Mouse (Mus musculus) thymus, postnatal 0 days (tissue): ENCODE results near the gene Fmc1. TPM values are rescaled to one million over a fixed set of nuclear protein-coding genes. Genes with fewer than 3 reads are reported as not detected.
"Not testable (repeated sequence)": the region's sequence is repeated elsewhere in the genome, so short reads cannot be mapped to it uniquely, and the experiment has no call there.

Experiments used
- DNase-seq: peaks from one replicate; pipeline ENCODE4 v3.0.0-alpha.2; 2015; ENCODE audit warnings: low spot score
- polyA plus RNA-seq: library from polyadenylated mRNA; unstranded; fragments of >200 nt; fragmentation: Nextera tagmentation; extraction: Ambion mirVana; gene quantifications from 2 replicates; pipeline ENCODE4 v1.2.1, GENCODE M21; 2015

The Fmc1 gene
- polyA plus RNA-seq = 100 and 110 TPM in 2 replicates

- peak; percentile 100 for DNase-seq
Measured at GRCm38 (mm10) chr6:38533428-38534405, at the start of gene Fmc1. TSS of gene Fmc1 (plus strand) at chr6:38533502.

GRCm38 (mm10) chr6:38492550-38492949 is 40.8 kb upstream of the Fmc1 start:
- peak; percentile 73 for DNase-seq

- no peak for DNase-seq
Measured at GRCm38 (mm10) chr6:38495641-38496040, 37.7 kb upstream of the Fmc1 start.

GRCm38 (mm10) chr6:38512096-38512495 is 21.2 kb upstream of the Fmc1 start:
- no peak for DNase-seq

- peak; percentile 76 for DNase-seq
Measured at GRCm38 (mm10) chr6:38512830-38513229, 20.5 kb upstream of the Fmc1 start.

- DNase-seq = no peak
Measured at GRCm38 (mm10) chr6:38515201-38515600, 18.1 kb upstream of the Fmc1 start.

- DNase-seq = no peak
Measured at GRCm38 (mm10) chr6:38523851-38524250, 9.5 kb upstream of the Fmc1 start.

GRCm38 (mm10) chr6:38531211-38531820 is 2.0 kb upstream of the Fmc1 start:
- peak; percentile 63 for DNase-seq

GRCm38 (mm10) chr6:38532500-38533420 is 542 bp upstream of the Fmc1 start:
- DNase-seq = peak; percentile 12

- DNase-seq = peak; percentile 96
Measured at GRCm38 (mm10) chr6:38534640-38535365, 1.5 kb downstream of the Fmc1 start.

GRCm38 (mm10) chr6:38535366-38535690 is 2.0 kb downstream of the Fmc1 start:
- DNase-seq = no peak

GRCm38 (mm10) chr6:38535788-38536187 is 2.5 kb downstream of the Fmc1 start:
- DNase-seq = no peak

GRCm38 (mm10) chr6:38544141-38544540 is 10.8 kb downstream of the Fmc1 start:
- DNase-seq = not testable (repeated sequence)

- DNase-seq = not testable (repeated sequence)
Measured at GRCm38 (mm10) chr6:38547005-38547404, 13.7 kb downstream of the Fmc1 start.

GRCm38 (mm10) chr6:38547707-38548106 is 14.4 kb downstream of the Fmc1 start:
- no peak for DNase-seq

- not testable (repeated sequence) for DNase-seq
Measured at GRCm38 (mm10) chr6:38548595-38548994, 15.3 kb downstream of the Fmc1 start.

GRCm38 (mm10) chr6:38549840-38550239 is 16.5 kb downstream of the Fmc1 start:
- not testable (repeated sequence) for DNase-seq

- no peak for DNase-seq
Measured at GRCm38 (mm10) chr6:38550250-38551061, 17.2 kb downstream of the Fmc1 start.

- DNase-seq = peak; percentile 98
Measured at GRCm38 (mm10) chr6:38551062-38551988, 18.0 kb downstream of the Fmc1 start, which contains the start of gene Luc7l2. TSS of gene Luc7l2 (plus strand) at chr6:38551334.
